Mouse (Mus musculus): ENCODE results near the gene Palld. TPM values are rescaled to one million over a fixed set of nuclear protein-coding genes. Genes with fewer than 3 reads are reported as not detected.

The Palld gene
- polyA plus RNA-seq, 1 experiment = 47.5 TPM

DNA sequence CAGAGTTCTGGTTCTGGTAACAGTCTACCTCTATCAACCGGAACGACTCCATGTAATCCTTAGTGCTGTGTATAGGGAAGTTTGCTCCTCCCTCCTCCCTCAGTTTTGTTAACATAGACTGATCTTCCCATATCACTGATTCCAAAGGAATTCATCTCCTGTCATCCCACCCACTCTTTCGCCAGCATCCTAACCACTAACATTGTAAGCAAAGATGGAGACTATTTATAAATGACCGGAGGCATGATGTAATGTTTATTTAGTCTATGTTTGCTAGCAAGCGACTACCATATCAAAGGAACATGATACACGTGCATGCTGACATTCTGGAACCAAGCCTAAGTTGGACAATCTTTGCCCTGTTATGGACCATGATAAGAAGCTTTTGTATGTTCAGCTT, 250.5 kb downstream of the Palld start:
- TF ChIP-seq POLR2A (IDR thresholded peaks at IDR 0.05; ENCODE audit: low read depth, low read length) (no peak), CTCF (conservative IDR thresholded peaks at IDR 0.05; ENCODE audit: insufficient read depth, insufficient read length, low read depth, low read length) (no peak)
- H3K27ac ChIP-seq (ENCODE audit: insufficient read depth, low read depth, low read length) = no peak overlapping the region
- no peak overlapping the region for H3K4me3 ChIP-seq (ENCODE audit: insufficient read depth, low read depth, low read length)
- no peaks in the 10 kb centered on the region for H3K36me3 ChIP-seq (ENCODE audit: control insufficient read depth, insufficient read depth, low read length)
- no peaks in the 10 kb centered on the region for H3K27me3 ChIP-seq (replicated peaks; ENCODE audit: control insufficient read depth, insufficient read depth, low read length)
- DNase-seq = no peak
- 71% methylated on average over 6 of the region's 6 CpGs for WGBS
- no peaks in the 10 kb centered on the region for H3K4me1 ChIP-seq (ENCODE audit: control insufficient read depth, insufficient read depth, low read length)

DNA sequence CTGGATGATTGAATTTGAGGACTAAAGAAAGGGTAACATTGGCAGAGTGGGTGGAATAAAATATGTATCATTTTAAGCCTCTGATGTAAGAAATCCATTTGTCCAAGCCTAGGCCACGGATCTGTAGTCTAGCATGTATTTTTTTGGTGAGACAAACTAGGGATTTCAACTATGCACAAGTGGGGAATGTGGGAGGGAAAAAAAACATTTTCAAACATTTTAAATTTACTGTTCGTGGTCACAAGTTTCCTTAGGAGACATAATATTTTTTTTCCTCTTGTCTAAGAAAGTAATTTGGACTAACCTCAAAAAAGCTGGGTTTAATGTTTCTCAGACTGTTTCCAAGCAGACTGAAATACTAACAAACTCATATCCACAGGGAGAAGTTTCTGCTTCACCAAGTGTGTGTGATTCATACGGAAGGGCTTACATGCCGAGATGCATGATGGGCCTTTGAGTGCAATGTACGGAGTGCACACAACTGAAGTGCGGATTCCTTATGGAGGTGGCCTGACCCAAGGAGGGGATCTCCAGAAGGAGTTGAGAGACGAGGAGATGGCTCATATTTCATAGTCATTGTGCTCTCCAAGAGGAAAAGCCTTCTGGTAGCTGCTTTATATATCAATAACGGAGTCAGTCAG, 256.2 kb downstream of the Palld start:
- H3K27me3 ChIP-seq (replicated peaks; ENCODE audit: control insufficient read depth, insufficient read depth, low read length) = no peaks in the 10 kb centered on the region
- WGBS = 72% methylated on average over 8 of the region's 8 CpGs

DNA sequence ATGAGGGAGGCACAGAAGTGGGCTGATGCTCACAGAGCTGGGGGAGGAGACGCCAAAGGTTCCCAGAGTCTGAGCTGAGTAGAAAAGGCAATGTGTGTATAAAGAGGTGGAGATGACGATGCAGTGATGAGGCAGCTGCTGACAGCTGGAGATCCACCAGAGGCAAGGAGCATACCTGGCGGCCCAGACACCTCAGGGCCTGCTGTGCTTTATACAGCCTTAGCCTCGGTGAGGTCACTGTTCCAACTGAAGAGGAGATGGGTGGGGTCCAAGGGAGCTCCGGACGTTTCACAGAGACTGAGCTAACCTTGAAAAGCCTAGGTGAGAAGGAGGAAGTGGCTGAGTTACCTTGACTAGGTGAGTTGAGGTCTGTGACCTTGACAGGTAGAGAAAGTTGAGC, 256.8 kb downstream of the Palld start:
- H3K27me3 ChIP-seq (replicated peaks; ENCODE audit: control insufficient read depth, insufficient read depth, low read length) = no peaks in the 10 kb centered on the region
- 85% methylated on average over 6 of the region's 6 CpGs for whole genome bisulfite sequencing
- H3K4me1 ChIP-seq (ENCODE audit: control insufficient read depth, insufficient read depth, low read length) = 0 out of 2 replicates have a peak, but pooled peaks cover 2% of the 10 kb centered on the region
- H3K36me3 ChIP-seq (ENCODE audit: control insufficient read depth, insufficient read depth, low read length) = no peaks in the 10 kb centered on the region
- DNase-seq = no peak
- H3K27ac ChIP-seq (ENCODE audit: insufficient read depth, low read depth, low read length) = no peak overlapping the region
- no peak for TF ChIP-seq POLR2A (IDR thresholded peaks at IDR 0.05; ENCODE audit: low read depth, low read length)
- no peak for TF ChIP-seq CTCF (conservative IDR thresholded peaks at IDR 0.05; ENCODE audit: insufficient read depth, insufficient read length, low read depth, low read length)
- no peak overlapping the region for H3K4me3 ChIP-seq (ENCODE audit: insufficient read depth, low read depth, low read length)

More for the DNA sequence above, 256.2 kb downstream of the Palld start:
- Histone ChIP-seq H3K4me1 (ENCODE audit: control insufficient read depth, insufficient read depth, low read length) (0 out of 2 replicates have a peak, but pooled peaks cover 2% of the 10 kb centered on the region), H3K4me3 (ENCODE audit: insufficient read depth, low read depth, low read length) (no peak overlapping the region), H3K27ac (ENCODE audit: insufficient read depth, low read depth, low read length) (peak overlapping the region; percentile 12; the same call in 1 of the 2 replicates), H3K36me3 (ENCODE audit: control insufficient read depth, insufficient read depth, low read length) (no peaks in the 10 kb centered on the region)
- no peak for DNase-seq
- TF ChIP-seq POLR2A (IDR thresholded peaks at IDR 0.05; ENCODE audit: low read depth, low read length) = no peak
- TF ChIP-seq CTCF (conservative IDR thresholded peaks at IDR 0.05; ENCODE audit: insufficient read depth, insufficient read length, low read depth, low read length) = no peak

DNA sequence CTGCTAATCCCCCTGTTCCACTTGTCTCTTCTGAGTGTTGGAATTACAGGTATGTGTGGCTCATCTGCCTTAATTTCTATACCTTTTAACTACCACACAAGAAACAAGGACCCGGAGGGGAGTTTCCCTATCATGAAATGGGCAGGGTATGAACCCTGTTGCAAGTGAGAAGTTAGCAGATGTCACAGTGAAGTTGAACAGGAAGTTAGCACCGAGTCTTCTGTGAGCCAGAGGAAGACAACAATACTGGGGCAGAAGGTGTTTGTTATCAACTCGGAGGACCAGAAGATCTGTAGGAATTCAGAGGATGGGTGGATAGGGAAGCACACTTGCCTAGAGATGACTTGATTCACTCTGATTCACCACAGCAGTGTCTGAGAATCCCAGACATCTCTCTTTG, 259.3 kb downstream of the Palld start:
- no peaks in the 10 kb centered on the region for H3K27me3 ChIP-seq (replicated peaks; ENCODE audit: control insufficient read depth, insufficient read depth, low read length)
- TF ChIP-seq CTCF (conservative IDR thresholded peaks at IDR 0.05; ENCODE audit: insufficient read depth, insufficient read length, low read depth, low read length) (no peak), POLR2A (IDR thresholded peaks at IDR 0.05; ENCODE audit: low read depth, low read length) (no peak)
- WGBS = 66% methylated on average over 3 of the region's 3 CpGs

DNA sequence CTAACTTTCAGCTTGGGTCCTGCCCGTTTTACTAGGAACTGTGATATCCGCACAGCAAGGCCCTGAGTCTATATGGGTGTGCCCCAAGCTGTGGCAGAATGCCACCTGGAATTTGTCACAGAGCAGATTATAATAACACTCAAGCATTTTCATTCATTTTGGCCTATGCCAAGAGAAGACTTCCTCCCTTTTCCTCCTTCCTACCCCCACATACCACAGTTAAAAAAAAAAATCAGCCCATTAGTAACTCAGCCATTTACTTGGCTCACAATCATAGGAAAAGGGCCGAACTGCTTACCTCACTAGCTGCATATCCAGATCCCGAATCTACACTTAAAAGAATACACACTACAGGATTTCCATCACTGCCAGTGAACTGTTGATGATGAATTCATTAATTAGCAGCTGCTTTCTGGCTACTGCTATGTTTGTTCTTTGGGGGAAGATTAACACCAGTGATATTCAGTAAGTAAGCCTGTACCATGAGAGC, 260.1 kb downstream of the Palld start:
- no peaks in the 10 kb centered on the region for H3K27me3 ChIP-seq (replicated peaks; ENCODE audit: control insufficient read depth, insufficient read depth, low read length)
- H3K4me3 ChIP-seq (ENCODE audit: insufficient read depth, low read depth, low read length) = no peak overlapping the region
- H3K4me1 ChIP-seq (ENCODE audit: control insufficient read depth, insufficient read depth, low read length) = 0 out of 2 replicates have a peak, but pooled peaks cover 2% of the 10 kb centered on the region
- no peak overlapping the region for H3K27ac ChIP-seq (ENCODE audit: insufficient read depth, low read depth, low read length)
- no peaks in the 10 kb centered on the region for H3K36me3 ChIP-seq (ENCODE audit: control insufficient read depth, insufficient read depth, low read length)
- TF ChIP-seq POLR2A (IDR thresholded peaks at IDR 0.05; ENCODE audit: low read depth, low read length) = no peak
- no peak for TF ChIP-seq CTCF (conservative IDR thresholded peaks at IDR 0.05; ENCODE audit: insufficient read depth, insufficient read length, low read depth, low read length)
- peak; percentile 44 for DNase-seq
- 63% methylated on average over 4 of the region's 4 CpGs for WGBS

More for the DNA sequence above, 259.3 kb downstream of the Palld start:
- Histone ChIP-seq H3K4me3 (ENCODE audit: insufficient read depth, low read depth, low read length) (no peak overlapping the region), H3K27ac (ENCODE audit: insufficient read depth, low read depth, low read length) (no peak overlapping the region), H3K36me3 (ENCODE audit: control insufficient read depth, insufficient read depth, low read length) (no peaks in the 10 kb centered on the region), H3K4me1 (ENCODE audit: control insufficient read depth, insufficient read depth, low read length) (0 out of 2 replicates have a peak, but pooled peaks cover 2% of the 10 kb centered on the region)
- no peak for DNase-seq

DNA sequence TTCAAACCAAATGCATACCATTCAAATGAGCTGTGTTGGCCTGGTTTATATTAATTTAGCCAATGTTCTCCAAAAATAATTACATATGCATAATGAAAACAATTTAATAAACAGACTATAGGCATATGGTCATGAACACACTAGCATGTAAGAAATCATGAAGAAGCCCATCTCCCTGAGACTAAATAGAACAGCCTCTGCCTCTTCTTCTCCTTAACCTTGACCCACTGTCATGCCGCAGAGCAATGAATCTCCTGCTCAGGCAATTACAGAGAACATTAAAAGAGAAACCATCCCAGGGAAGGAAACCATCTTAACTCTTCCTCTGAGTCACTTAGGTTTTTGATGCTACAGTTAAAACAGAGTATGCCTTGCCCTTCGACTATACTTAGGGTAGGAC, 262.9 kb downstream of the Palld start:
- no peak for TF ChIP-seq POLR2A (IDR thresholded peaks at IDR 0.05; ENCODE audit: low read depth, low read length)
- no peak for TF ChIP-seq CTCF (conservative IDR thresholded peaks at IDR 0.05; ENCODE audit: insufficient read depth, insufficient read length, low read depth, low read length)
- no peaks in the 10 kb centered on the region for H3K27me3 ChIP-seq (replicated peaks; ENCODE audit: control insufficient read depth, insufficient read depth, low read length)
- 0 out of 2 replicates have a peak, but pooled peaks cover 2% of the 10 kb centered on the region for H3K4me1 ChIP-seq (ENCODE audit: control insufficient read depth, insufficient read depth, low read length)
- DNase-seq = no peak
- H3K36me3 ChIP-seq (ENCODE audit: control insufficient read depth, insufficient read depth, low read length) = no peaks in the 10 kb centered on the region
- WGBS = 70% methylated on average over 2 of the region's 2 CpGs
- H3K27ac ChIP-seq (ENCODE audit: insufficient read depth, low read depth, low read length) = no peak overlapping the region
- H3K4me3 ChIP-seq (ENCODE audit: insufficient read depth, low read depth, low read length) = no peak overlapping the region

DNA sequence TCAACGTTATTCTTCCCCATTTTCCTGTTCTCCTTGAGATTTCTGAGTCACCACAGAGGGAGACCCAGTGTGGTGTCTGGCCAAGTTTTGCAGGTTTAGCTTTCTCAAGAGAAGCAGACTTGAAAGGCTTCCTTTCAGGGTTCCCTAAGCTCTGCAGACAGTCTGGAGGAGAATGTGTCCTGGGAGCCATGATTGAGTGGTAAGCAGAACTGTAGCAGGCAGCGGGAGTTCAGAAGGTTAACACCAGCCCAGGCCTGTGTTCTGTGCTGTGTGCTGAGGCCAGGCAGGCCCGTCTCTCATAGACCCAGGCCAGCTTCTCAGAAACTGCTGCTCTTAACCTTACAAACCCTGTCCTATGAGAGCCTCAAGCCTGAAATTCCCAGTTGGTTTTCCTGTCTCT, 263.5 kb downstream of the Palld start:
- H3K36me3 ChIP-seq (ENCODE audit: control insufficient read depth, insufficient read depth, low read length) = no peaks in the 10 kb centered on the region
- 64% methylated on average over 3 of the region's 3 CpGs for WGBS
- no peak overlapping the region for H3K4me3 ChIP-seq (ENCODE audit: insufficient read depth, low read depth, low read length)
- peak; percentile 16 for DNase-seq
- H3K4me1 ChIP-seq (ENCODE audit: control insufficient read depth, insufficient read depth, low read length) = 0 out of 2 replicates have a peak, but pooled peaks cover 2% of the 10 kb centered on the region
- H3K27ac ChIP-seq (ENCODE audit: insufficient read depth, low read depth, low read length) = no peak overlapping the region
- TF ChIP-seq POLR2A (IDR thresholded peaks at IDR 0.05; ENCODE audit: low read depth, low read length) (no peak), CTCF (conservative IDR thresholded peaks at IDR 0.05; ENCODE audit: insufficient read depth, insufficient read length, low read depth, low read length) (no peak)
- H3K27me3 ChIP-seq (replicated peaks; ENCODE audit: control insufficient read depth, insufficient read depth, low read length) = no peaks in the 10 kb centered on the region

Measured in kidney, adult 2 months (tissue).